Mouse (Mus musculus) ES-E14 (cell line): Measurements from ENCODE around the gene Ina.

ENCODE experiments used
- CHD2 ChIP-seq: IDR thresholded peaks from 2 replicates; pipeline ENCODE4 v1.6.1; 2014; ENCODE audit warnings: mild to moderate bottlenecking, low read depth, low read length, inconsistent platforms
- HCFC1 ChIP-seq: IDR thresholded peaks from 2 replicates; pipeline ENCODE4 v1.6.1; 2012; ENCODE audit warnings: low read length, inconsistent platforms, borderline replicate concordance; ENCODE audit not compliant: insufficient read depth
- MAFK ChIP-seq: IDR thresholded peaks from 2 replicates; pipeline ENCODE4 v1.6.1; 2014; ENCODE audit warnings: mild to moderate bottlenecking, low read depth, low read length, inconsistent platforms; ENCODE audit not compliant: insufficient read depth
- ZC3H11A ChIP-seq: IDR thresholded peaks from 2 replicates; pipeline ENCODE4 v1.6.1; 2012; ENCODE audit warnings: low read depth, mild to moderate bottlenecking, inconsistent platforms, low read length, borderline replicate concordance
- ZNF384 ChIP-seq: IDR thresholded peaks from 2 replicates; pipeline ENCODE4 v1.6.1; 2012; ENCODE audit warnings: low read depth, low read length, inconsistent platforms

DNA sequence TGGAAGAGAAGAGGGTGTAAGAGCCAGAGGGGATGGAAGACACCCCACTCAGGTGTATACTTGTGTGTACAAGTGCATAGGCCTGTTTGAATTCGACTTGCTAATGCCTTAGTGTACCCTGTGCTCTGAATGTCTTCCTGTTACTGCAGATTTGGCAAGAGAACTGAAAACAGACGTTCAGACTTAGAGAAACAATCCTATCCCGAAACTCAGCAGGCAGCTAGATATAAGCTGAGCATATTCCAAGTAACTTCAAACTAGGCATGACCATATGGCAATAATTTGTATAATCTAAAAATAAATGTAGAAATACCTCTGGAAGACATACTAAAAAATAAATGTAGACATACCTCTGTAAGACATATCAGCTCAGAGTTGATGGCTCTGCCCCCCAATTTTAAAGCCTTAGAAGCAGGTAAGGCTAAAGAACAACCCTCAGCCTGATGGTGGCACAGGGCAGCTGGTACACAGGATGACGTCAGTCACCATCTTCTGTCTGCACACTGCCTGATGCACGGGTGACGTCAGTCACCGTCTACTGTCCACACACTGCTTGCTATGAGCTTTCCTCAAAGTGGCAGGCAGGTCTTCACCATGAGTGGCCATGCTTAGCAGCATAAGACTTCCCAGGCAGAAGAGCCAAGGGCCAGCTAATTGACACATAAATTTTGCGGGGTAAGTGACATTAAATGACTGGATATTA, 16.2 kb upstream of the Ina start:
- TF ChIP-seq CHD2 (no peak), MAFK (no peak), ZNF384 (no peak), ZC3H11A (no peak), HCFC1 (no peak)
